Mouse (Mus musculus): Measurements from ENCODE around the gene Wee1.
"Not testable (repeated sequence)": the region's sequence is repeated elsewhere in the genome, so short reads cannot be mapped to it uniquely, and the experiment has no call there.

The Wee1 gene

DNA sequence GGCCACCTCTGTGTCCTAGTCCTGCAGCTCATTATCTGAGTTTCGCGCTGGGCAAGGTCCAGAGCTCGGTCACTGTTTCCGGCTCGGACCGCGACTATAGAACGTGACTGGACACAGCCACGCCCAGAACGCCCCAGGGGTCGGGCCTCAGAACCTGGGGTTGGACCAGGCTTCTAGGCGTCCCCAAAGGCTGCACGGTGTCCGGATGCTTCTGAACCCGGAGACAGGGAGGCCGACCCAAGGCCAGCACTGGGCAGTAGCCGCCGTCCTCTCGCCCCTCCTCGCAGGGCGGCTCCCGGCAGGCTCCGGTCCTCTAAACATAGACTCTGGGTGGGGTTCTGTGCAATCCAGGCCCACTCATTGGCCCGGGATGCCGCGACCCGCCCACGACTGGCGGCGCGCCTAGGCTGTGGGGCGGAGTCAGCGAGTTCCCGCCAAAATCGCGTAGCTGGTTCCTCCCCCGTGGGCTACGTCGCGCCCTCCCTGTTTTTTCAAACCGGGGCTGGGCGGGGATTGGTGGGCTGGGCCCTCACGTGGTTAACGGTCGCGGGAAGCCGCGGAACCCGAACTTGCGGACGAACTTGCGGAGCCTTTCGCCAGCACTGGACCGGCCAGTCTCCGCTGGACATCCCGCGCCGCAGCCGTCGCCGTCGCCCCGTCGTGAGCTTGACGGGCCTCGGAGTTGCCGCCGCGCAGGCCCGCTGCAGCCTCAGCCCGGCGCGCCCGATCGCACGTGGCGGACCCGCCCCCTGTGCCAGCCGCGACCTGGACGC is at the start of gene Wee1:
Gene Wee1, plus strand, starts transcription at position 531 of the 773 bp plus-strand sequence.
- DNase-seq (ENCODE audit: low spot score) = peak; percentile 98

DNA sequence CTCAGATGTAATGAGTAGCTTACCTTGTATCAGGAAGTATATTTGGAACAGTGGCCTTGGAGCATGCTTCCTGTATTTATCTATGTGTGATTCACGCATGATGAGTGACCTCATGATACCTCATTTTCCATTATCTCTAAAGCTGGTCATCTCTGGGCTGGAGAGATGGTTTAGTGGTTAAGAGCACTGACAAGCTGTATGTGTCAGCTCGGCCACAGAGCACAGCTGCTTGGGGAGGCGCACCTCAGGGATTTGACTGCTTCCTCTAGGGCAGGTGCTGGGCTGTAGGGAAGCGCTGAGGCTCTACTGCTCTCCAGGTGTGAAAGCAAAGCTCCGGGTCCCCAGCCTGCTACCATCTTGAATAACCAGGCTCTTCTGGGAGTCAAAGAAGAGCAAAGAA is 43.7 kb upstream of the Wee1 start:
- DNase-seq (ENCODE audit: low spot score) = no peak

- DNase-seq (ENCODE audit: low spot score) = peak; percentile 65
Measured at GRCm38 (mm10) chr7:110083386-110084165, 38.3 kb upstream of the Wee1 start.

DNA sequence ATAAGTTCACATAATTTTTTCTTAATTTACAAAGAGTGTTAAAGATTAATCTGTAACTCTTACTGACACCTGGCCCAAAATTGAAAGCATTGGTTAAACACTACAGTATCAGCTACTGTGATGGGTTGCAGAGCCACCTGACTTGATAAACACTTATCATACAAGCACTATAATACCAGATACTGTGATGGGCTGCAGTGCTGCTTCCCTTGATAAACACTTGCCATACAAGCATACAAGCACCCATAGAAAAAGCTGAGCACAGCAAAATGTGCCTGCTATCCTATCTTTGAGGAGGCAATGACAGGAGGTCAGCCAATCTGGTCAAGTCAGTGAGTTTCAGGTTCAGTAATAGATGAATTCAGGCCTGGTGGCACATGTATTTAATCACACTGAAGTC is 36.6 kb upstream of the Wee1 start:
- DNase-seq (ENCODE audit: low spot score) = no peak

GRCm38 (mm10) chr7:110087914-110088313 is 33.9 kb upstream of the Wee1 start:
- DNase-seq (ENCODE audit: low spot score) = no peak

DNA sequence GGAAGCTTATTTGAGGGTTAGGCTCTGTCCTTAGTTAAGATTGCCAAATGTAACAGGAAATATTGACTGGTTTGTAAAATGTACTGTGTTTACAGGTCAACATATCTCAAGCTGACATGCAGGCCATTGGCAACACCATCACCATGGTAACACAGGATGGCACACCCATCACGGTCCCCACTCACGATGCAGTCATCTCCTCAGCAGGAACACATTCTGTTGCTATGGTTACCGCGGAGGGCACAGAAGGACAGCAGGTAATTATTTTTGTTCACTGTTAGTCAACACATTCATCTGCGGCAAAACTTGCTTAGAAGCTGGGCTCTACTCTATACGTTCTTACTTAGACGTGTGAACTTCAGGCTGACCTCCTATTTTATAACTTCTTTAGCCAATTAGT is 30.2 kb upstream of the Wee1 start:
- peak; percentile 28 for DNase-seq (ENCODE audit: low spot score)

GRCm38 (mm10) chr7:110096332-110096731 is 25.5 kb upstream of the Wee1 start:
- no peak for DNase-seq (ENCODE audit: low spot score)

DNA sequence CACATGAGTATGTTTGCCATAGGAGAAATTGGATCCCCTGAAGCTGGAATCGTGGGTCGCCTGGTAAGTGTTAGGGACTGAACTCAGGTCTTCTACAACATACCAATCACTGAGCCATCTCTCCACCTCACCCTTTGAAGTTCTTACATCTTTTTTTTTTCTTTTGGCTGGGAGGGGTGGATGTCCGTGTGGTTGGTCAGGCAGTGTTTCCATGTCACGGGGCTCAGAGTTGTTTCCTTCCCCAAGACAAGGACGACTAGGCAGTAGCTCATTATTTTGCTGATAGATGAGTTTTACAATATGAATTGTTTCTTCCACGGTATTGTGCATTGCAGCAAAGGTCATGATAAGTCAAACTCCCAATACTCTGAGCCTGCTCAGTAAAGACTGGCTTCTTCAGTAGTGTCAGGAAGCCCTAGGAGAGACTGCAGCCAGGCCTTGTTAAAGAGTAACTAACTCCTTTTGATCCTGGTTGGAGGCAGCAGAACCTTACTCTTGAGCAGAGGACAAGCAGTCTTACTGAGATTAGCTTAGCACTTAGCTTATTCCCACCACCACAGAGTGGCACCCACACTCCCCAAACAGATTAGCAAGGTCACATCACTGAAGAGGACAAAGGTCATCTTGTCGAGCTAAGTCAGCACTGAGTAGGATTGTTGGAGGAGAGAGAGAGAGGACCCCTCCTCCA is 24.6 kb upstream of the Wee1 start:
- no peak for DNase-seq (ENCODE audit: low spot score)

DNA sequence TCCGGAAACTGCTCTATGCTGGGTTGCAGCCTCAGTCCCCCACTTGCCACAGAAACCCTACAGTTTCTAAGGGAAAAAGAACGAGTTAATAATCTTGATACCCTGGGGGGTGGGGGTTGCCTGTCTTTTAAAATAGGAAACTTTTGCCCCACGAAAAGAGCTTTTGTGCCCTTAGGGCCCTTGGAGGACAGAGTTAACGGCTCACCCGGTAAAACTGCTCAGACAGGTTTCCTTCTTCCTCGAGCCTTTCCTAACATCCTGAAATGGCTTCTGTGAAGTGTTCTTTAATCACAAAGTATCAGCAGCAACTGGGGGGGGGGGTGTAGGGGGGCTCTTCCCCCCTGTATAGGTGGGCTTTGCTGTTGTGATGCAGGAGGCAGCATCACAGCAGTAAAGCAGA is 21.0 kb upstream of the Wee1 start:
- DNase-seq (ENCODE audit: low spot score) = no peak

- DNase-seq (ENCODE audit: low spot score) = no peak
Measured at GRCm38 (mm10) chr7:110101266-110101665, 20.6 kb upstream of the Wee1 start.

DNA sequence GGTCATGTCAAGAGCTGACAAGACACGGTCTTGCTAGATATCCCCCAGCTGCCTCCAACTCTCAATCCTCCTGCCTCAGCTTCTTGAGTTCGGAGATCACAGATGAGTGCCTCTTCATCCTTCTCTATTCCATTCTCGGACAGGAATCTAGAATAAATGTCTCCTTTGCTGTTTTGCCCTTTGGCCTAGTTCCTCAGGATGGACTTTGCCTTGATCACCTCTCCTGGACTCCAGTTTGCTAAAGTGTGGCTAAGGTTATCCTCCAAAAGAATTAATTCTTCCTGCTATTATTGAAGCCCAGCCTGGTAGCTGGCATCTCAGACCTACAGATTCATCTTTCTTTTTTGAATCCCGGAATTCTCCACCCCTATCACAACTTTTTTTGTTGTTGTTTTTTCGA is 16.8 kb upstream of the Wee1 start:
- no peak for DNase-seq (ENCODE audit: low spot score)

DNA sequence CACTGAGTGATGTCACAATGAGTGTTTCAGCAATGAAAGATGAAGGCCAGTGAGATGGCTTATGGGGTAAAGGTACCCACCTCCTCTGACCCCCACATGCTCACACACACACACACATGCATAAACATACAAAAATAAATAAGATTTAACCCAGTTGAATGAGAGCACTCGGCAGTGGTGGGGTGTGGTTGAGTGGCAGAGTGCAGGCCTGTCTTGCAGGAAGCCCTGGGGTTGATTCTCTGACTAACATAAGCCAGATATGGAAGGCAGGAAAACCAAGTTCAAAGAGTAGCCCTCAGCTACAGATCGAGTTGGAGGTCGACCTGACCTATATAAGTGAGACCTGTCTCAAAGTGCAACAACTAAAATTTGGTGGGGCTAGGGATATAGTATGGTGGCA is 15.2 kb upstream of the Wee1 start:
- DNase-seq (ENCODE audit: low spot score) = no peak

GRCm38 (mm10) chr7:110108524-110108923 is 13.3 kb upstream of the Wee1 start:
- not testable (repeated sequence) for DNase-seq (ENCODE audit: low spot score)

- peak; percentile 15 for DNase-seq (ENCODE audit: low spot score)
Measured at GRCm38 (mm10) chr7:110108967-110109610, 12.8 kb upstream of the Wee1 start.

DNA sequence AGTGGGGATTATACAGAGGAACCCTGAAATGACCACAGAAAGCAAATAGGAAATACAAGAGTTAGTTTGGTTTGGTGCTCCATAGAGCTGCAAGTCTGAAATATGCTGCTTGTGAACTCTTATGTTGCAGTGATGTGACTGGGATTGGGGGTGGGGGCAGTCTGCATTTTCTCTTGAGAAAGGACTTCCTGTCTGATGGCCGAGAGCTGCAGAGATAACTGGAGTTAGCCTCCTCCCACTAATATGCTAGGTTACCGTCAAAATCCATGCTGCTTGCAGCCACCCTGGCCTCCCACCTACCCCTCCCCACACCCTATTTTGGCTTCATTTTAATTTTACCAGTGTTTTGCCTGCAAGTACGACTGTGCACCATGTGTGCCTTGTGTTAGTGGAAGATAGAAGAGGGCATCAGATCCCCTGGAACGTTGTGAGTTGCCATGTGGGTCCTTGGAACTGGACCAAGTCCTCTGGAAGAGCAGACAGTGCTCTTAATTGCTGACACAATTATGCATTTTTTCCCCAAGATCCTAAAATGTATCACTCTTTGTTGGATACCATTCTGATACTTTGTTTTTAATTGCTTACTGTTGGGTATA is 11.7 kb upstream of the Wee1 start:
- DNase-seq (ENCODE audit: low spot score) = peak; percentile 60

DNA sequence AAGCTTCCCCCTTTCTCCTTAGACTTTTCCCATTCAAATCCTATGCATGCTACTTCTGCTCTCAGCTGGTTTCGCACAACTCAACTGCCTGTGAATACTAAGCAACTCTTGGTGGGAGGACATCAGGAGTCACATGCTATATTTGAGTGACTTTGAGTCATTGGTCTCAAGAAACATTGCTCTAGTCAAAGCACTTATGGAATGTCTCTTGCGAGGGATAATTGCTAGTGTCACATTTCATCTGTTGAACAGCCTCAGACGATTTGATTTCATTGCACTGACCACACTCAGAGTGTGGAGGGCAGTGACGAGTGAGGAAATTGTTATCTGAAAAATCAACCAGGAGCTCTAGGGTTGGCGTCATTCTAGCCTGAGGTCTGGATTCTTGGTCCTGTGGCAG is 7.1 kb upstream of the Wee1 start:
- no peak for DNase-seq (ENCODE audit: low spot score)

GRCm38 (mm10) chr7:110116731-110117291 is 5.0 kb upstream of the Wee1 start:
- peak; percentile 21 for DNase-seq (ENCODE audit: low spot score)

GRCm38 (mm10) chr7:110118448-110118847 is 3.4 kb upstream of the Wee1 start:
- DNase-seq (ENCODE audit: low spot score) = no peak

- DNase-seq (ENCODE audit: low spot score) = no peak
Measured at GRCm38 (mm10) chr7:110120157-110120784, 1.6 kb upstream of the Wee1 start.

GRCm38 (mm10) chr7:110121162-110121515 is 707 bp upstream of the Wee1 start:
- no peak for DNase-seq (ENCODE audit: low spot score)

GRCm38 (mm10) chr7:110122289-110122564 is 381 bp downstream of the Wee1 start:
- DNase-seq (ENCODE audit: low spot score) = peak; percentile 46

Data from layer of hippocampus, adult 11-12 months (tissue).